Mouse (Mus musculus) CH12F3 (cell line): ENCODE data around the gene Mpped2.

Experiments used
- in situ Hi-C: fragments of 300-500 bp; cut with MboI; formaldehyde crosslinking; loops from 2 replicates; pipeline ENCODE4 v1.14.3; 2020; ENCODE audit warnings: low sequenced_read_pairs

The Mpped2 gene

GRCm38 (mm10) chr2:106790329-106790701 is 97.2 kb downstream of the Mpped2 start:
- in situ Hi-C loops, result no loop called here

GRCm38 (mm10) chr2:106796246-106796645 is 103.2 kb downstream of the Mpped2 start:
- in situ Hi-C loops, result no loop called here

GRCm38 (mm10) chr2:106797855-106798254 is 104.8 kb downstream of the Mpped2 start:
- in situ Hi-C loops, result no loop called here

GRCm38 (mm10) chr2:106798824-106799223 is 105.8 kb downstream of the Mpped2 start:
- in situ Hi-C loops, result no loop called here

- in situ Hi-C loops, result no loop called here
These were observed 122.8 kb downstream of the Mpped2 start for GRCm38 (mm10) chr2:106815898-106816297.

GRCm38 (mm10) chr2:106821292-106821691 is 128.2 kb downstream of the Mpped2 start:
- in situ Hi-C loops, result no loop called here

- in situ Hi-C loops, result no loop called here
These were observed 128.8 kb downstream of the Mpped2 start for GRCm38 (mm10) chr2:106821883-106822282.

- in situ Hi-C loops, result no loop called here
These were observed 129.5 kb downstream of the Mpped2 start for GRCm38 (mm10) chr2:106822540-106822939.

- in situ Hi-C loops, result no loop called here
These were observed 132.4 kb downstream of the Mpped2 start for GRCm38 (mm10) chr2:106825461-106825860.

- in situ Hi-C loops, result no loop called here
These were observed 133.0 kb downstream of the Mpped2 start for GRCm38 (mm10) chr2:106826023-106826422.

GRCm38 (mm10) chr2:106826806-106827205 is 133.7 kb downstream of the Mpped2 start:
- in situ Hi-C loops, result no loop called here

GRCm38 (mm10) chr2:106828573-106829310 is 135.7 kb downstream of the Mpped2 start:
- in situ Hi-C loops, result no loop called here

GRCm38 (mm10) chr2:106829420-106829819 is 136.4 kb downstream of the Mpped2 start:
- in situ Hi-C loops, result no loop called here

- in situ Hi-C loops, result no loop called here
These were observed 139.5 kb downstream of the Mpped2 start for GRCm38 (mm10) chr2:106832577-106832976.

- in situ Hi-C loops, result no loop called here
These were observed 140.1 kb downstream of the Mpped2 start for GRCm38 (mm10) chr2:106833212-106833611.

- in situ Hi-C loops, result no loop called here
These were observed 142.3 kb downstream of the Mpped2 start for GRCm38 (mm10) chr2:106835321-106835720.

GRCm38 (mm10) chr2:106837241-106837640 is 144.2 kb downstream of the Mpped2 start:
- in situ Hi-C loops, result no loop called here

GRCm38 (mm10) chr2:106844147-106844546 is 151.1 kb downstream of the Mpped2 start:
- in situ Hi-C loops, result no loop called here

GRCm38 (mm10) chr2:106844766-106845678 is 152.0 kb downstream of the Mpped2 start:
- in situ Hi-C loops, result no loop called here

- in situ Hi-C loops, result no loop called here
These were observed 153.4 kb downstream of the Mpped2 start for GRCm38 (mm10) chr2:106846511-106846910.

GRCm38 (mm10) chr2:106849389-106849788 is 156.3 kb downstream of the Mpped2 start:
- in situ Hi-C loops, result no loop called here

- in situ Hi-C loops, result no loop called here
These were observed 158.4 kb downstream of the Mpped2 start for GRCm38 (mm10) chr2:106851515-106851914.
